In genomic region chr15:82339150-82339549, GRCm38 (mm10) we compare ENCODE assay signal across 8 mouse cellular contexts. TPM values are rescaled to one million over a fixed set of nuclear protein-coding genes. Genes with fewer than 3 reads are reported as not detected.
DNase-seq lines count a peak whose midpoint lies in the region; ATAC-seq and TF ChIP-seq lines count a peak whose summit lies in the region.

No protein-coding gene starts in this region.

- H3K4me1 ChIP-seq in heart, embryonic 15.5 days (replicated peaks), result peaks cover 35% of the 10 kb centered on the region
- H3K4me1 ChIP-seq in forebrain, postnatal 0 days (ENCODE audit: insufficient read depth), result peaks cover 6% of the 10 kb centered on the region

- 64% methylated on average over 10 of the region's 10 CpGs for WGBS in heart, embryonic 15.5 days
- 55% methylated on average over 10 of the region's 10 CpGs for WGBS in forebrain, postnatal 0 days
- WGBS in macrophage (ENCODE audit: missing documents), result 68% methylated on average over 10 of the region's 10 CpGs

- peak overlapping the region; percentile 65 for H3K4me3 ChIP-seq in heart, embryonic 15.5 days
- H3K4me3 ChIP-seq in forebrain, postnatal 0 days (ENCODE audit: low read depth, low read length), result peak overlapping the region; percentile 52
- H3K4me3 ChIP-seq in macrophage (ENCODE audit: inconsistent target), result peak overlapping the region; percentile 3; the same call in 1 of the 2 replicates

- peaks cover 23% of the 10 kb centered on the region; the same call in 1 of the 2 replicates for H3K36me3 ChIP-seq in heart, embryonic 15.5 days
- H3K36me3 ChIP-seq in forebrain, postnatal 0 days (ENCODE audit: insufficient read depth), result 0 out of 2 replicates have a peak, but pooled peaks cover 9% of the 10 kb centered on the region
- peaks cover 29% of the 10 kb centered on the region for H3K36me3 ChIP-seq in macrophage (ENCODE audit: inconsistent target)

- H3K79me2 ChIP-seq in macrophage (ENCODE audit: inconsistent target), result peaks cover 24% of the 10 kb centered on the region

- no peaks in the 10 kb centered on the region for H3K9me3 ChIP-seq in heart, embryonic 15.5 days (replicated peaks)
- no peaks in the 10 kb centered on the region for H3K9me3 ChIP-seq in forebrain, postnatal 0 days (ENCODE audit: low read length)

- no peak for DNase-seq in heart, postnatal 10 days
- DNase-seq in R1 (ENCODE audit: low read depth, low spot score), result peak; percentile 30
- DNase-seq in forebrain, postnatal 0 days, result no peak
- DNase-seq in cerebellum, postnatal 14 days, result no peak
- no peak for DNase-seq in left cerebral cortex, adult 11 months (ENCODE audit: low spot score)

- no peak for ATAC-seq in heart, embryonic 15.5 days (replicated peaks; ENCODE audit: insufficient number of reproducible peaks, insufficient read depth, low FRiP score, low read depth)
- ATAC-seq in forebrain, postnatal 0 days, result no peak
- no peak for ATAC-seq in megakaryocyte-erythroid progenitor cell, adult 5-6 weeks (replicated peaks; ENCODE audit: low FRiP score, low TSS enrichment, poor library complexity, severe bottlenecking)

- peak overlapping the region; percentile 62 for H3K9ac ChIP-seq in heart, embryonic 15.5 days
- H3K9ac ChIP-seq in forebrain, postnatal 0 days, result peak overlapping the region; percentile 66

- TF ChIP-seq CTCF in forebrain, postnatal 0 days (IDR thresholded peaks at IDR 0.05; ENCODE audit: low read depth), result no peak

- peak overlapping the region; percentile 66 for H3K27ac ChIP-seq in heart, embryonic 15.5 days
- no peak overlapping the region for H3K27ac ChIP-seq in forebrain, postnatal 0 days (ENCODE audit: low read depth, low read length)
- H3K27ac ChIP-seq in macrophage, result no peak overlapping the region

- no peaks in the 10 kb centered on the region for H3K27me3 ChIP-seq in heart, embryonic 15.5 days
- peaks cover 7% of the 10 kb centered on the region; the same call in 1 of the 2 replicates for H3K27me3 ChIP-seq in forebrain, postnatal 0 days (ENCODE audit: insufficient read depth, low read length)

- intact Hi-C loops in heart, postnatal 10 days (cut with DNase I), result loop anchor here (5.0 to 10.0 kb wide), 2 partner anchors 72 to 204 kb away; no protein-coding TSS in a partner anchor

- peak overlapping the region; percentile 74 for H3K4me2 ChIP-seq in heart, embryonic 15.5 days
- peak overlapping the region; percentile 63 for H3K4me2 ChIP-seq in forebrain, postnatal 0 days (ENCODE audit: low read depth)

RNA-seq across cellular contexts. Expression of gene Smdt1, which starts 0.4 kb away (rescaled TPM):
- polyA plus RNA-seq in heart, embryonic 15.5 days (2015; fragmentation: Nextera tagmentation; extraction: Ambion mirVana), result 334 and 337 TPM in 2 replicates
- total RNA-seq in heart, postnatal 10 days (2021), result 100 to 1,000 TPM; 195 to 202 TPM
- total RNA-seq in forebrain, postnatal 0 days (2014; rRNA removed), result 167 and 208 TPM in 2 replicates
- 337 and 359 TPM in 2 replicates for polyA plus RNA-seq in forebrain, postnatal 0 days (2015; fragmentation: Nextera tagmentation; extraction: Ambion mirVana)
- total RNA-seq in macrophage (2018; cell fraction: chromatin; rRNA removed), result 10 to 100 TPM in 25 of 26 experiments, 1 to 10 TPM in 1; 9.2 to 43.0 (median 21.2) TPM
- 100 to 1,000 TPM; 168 to 308 (median 231) TPM for total RNA-seq in macrophage (2018; cell fraction: cytosol; rRNA removed)
- total RNA-seq in macrophage (2018; cell fraction: nucleus; rRNA removed), result 10 to 100 TPM; 18.5 to 85.0 (median 49.4) TPM
- 151 to 223 TPM (median 166 TPM) in 3 replicates for polyA plus RNA-seq in macrophage (2018)
- 115 and 141 TPM in 2 replicates for total RNA-seq in megakaryocyte-erythroid progenitor cell, adult 5-6 weeks (2014; fragmentation: Nextera tagmentation)
- total RNA-seq in megakaryocyte-erythroid progenitor cell, adult 5-6 weeks (2017), result 40.8 and 61.0 TPM in 2 replicates

RNA-seq across cellular contexts. Expression of gene Pheta2, which starts 0.4 kb away (rescaled TPM):
- 6.3 and 11.5 TPM in 2 replicates for polyA plus RNA-seq in heart, embryonic 15.5 days (2015; fragmentation: Nextera tagmentation; extraction: Ambion mirVana)
- 1 to 10 TPM; 2.8 to 3.2 TPM for total RNA-seq in heart, postnatal 10 days (2021)
- total RNA-seq in forebrain, postnatal 0 days (2014; rRNA removed), result 1.4 and 3.5 TPM in 2 replicates
- 0.83 and 1.1 TPM in 2 replicates for polyA plus RNA-seq in forebrain, postnatal 0 days (2015; fragmentation: Nextera tagmentation; extraction: Ambion mirVana)
- total RNA-seq in macrophage (2018; cell fraction: chromatin; rRNA removed), result 1 to 10 TPM in 20 of 26 experiments, under 1 TPM in 6; 0.25 to 3.5 (median 1.5) TPM
- total RNA-seq in macrophage (2018; cell fraction: cytosol; rRNA removed), result 1 to 10 TPM in 18 of 26 experiments, under 1 TPM in 8; 0.48 to 2.4 (median 1.3) TPM
- total RNA-seq in macrophage (2018; cell fraction: nucleus; rRNA removed), result 1 to 10 TPM in 19 of 26 experiments, under 1 TPM in 7; 0.34 to 4.4 (median 1.5) TPM
- polyA plus RNA-seq in macrophage (2018), result 0.70 to 1.6 TPM (median 1.00 TPM) in 3 replicates
- total RNA-seq in megakaryocyte-erythroid progenitor cell, adult 5-6 weeks (2014; fragmentation: Nextera tagmentation), result 26.4 and 26.9 TPM in 2 replicates
- total RNA-seq in megakaryocyte-erythroid progenitor cell, adult 5-6 weeks (2017), result 21.3 and 24.9 TPM in 2 replicates

RNA-seq across cellular contexts. Expression of gene Naga, which starts 0.4 kb away (rescaled TPM):
- 39.1 and 52.3 TPM in 2 replicates for polyA plus RNA-seq in heart, embryonic 15.5 days (2015; fragmentation: Nextera tagmentation; extraction: Ambion mirVana)
- total RNA-seq in heart, postnatal 10 days (2021), result 10 to 100 TPM; 46.3 to 47.5 TPM
- 27.0 and 47.5 TPM in 2 replicates for total RNA-seq in forebrain, postnatal 0 days (2014; rRNA removed)
- 26.7 and 33.7 TPM in 2 replicates for polyA plus RNA-seq in forebrain, postnatal 0 days (2015; fragmentation: Nextera tagmentation; extraction: Ambion mirVana)
- total RNA-seq in macrophage (2018; cell fraction: chromatin; rRNA removed), result 100 to 1,000 TPM in 21 of 26 experiments, 10 to 100 TPM in 5; 76.6 to 224 (median 156) TPM
- total RNA-seq in macrophage (2018; cell fraction: cytosol; rRNA removed), result 100 to 1,000 TPM in 18 of 26 experiments, 10 to 100 TPM in 8; 78.5 to 144 (median 108) TPM
- 100 to 1,000 TPM; 122 to 283 (median 212) TPM for total RNA-seq in macrophage (2018; cell fraction: nucleus; rRNA removed)
- 77.0 to 153 TPM (median 125 TPM) in 3 replicates for polyA plus RNA-seq in macrophage (2018)
- 16.9 and 34.9 TPM in 2 replicates for total RNA-seq in megakaryocyte-erythroid progenitor cell, adult 5-6 weeks (2014; fragmentation: Nextera tagmentation)
- 17.9 and 24.4 TPM in 2 replicates for total RNA-seq in megakaryocyte-erythroid progenitor cell, adult 5-6 weeks (2017)

RNA-seq across cellular contexts. Expression of gene Ndufa6, which starts 15.0 kb away (rescaled TPM):
- polyA plus RNA-seq in heart, embryonic 15.5 days (2015; fragmentation: Nextera tagmentation; extraction: Ambion mirVana), result 483 and 678 TPM in 2 replicates
- total RNA-seq in heart, postnatal 10 days (2021), result 100 to 1,000 TPM; 525 to 549 TPM
- 271 and 465 TPM in 2 replicates for total RNA-seq in forebrain, postnatal 0 days (2014; rRNA removed)
- 416 and 528 TPM in 2 replicates for polyA plus RNA-seq in forebrain, postnatal 0 days (2015; fragmentation: Nextera tagmentation; extraction: Ambion mirVana)
- 10 to 100 TPM in 25 of 26 experiments, 1 to 10 TPM in 1; 8.3 to 66.7 (median 26.3) TPM for total RNA-seq in macrophage (2018; cell fraction: chromatin; rRNA removed)
- 100 to 1,000 TPM; 111 to 184 (median 147) TPM for total RNA-seq in macrophage (2018; cell fraction: cytosol; rRNA removed)
- 10 to 100 TPM; 21.2 to 80.3 (median 44.2) TPM for total RNA-seq in macrophage (2018; cell fraction: nucleus; rRNA removed)
- 111 to 200 TPM (median 159 TPM) in 3 replicates for polyA plus RNA-seq in macrophage (2018)
- 273 and 274 TPM in 2 replicates for total RNA-seq in megakaryocyte-erythroid progenitor cell, adult 5-6 weeks (2014; fragmentation: Nextera tagmentation)
- 71.1 and 145 TPM in 2 replicates for total RNA-seq in megakaryocyte-erythroid progenitor cell, adult 5-6 weeks (2017)

RNA-seq across cellular contexts. Expression of gene Wbp2nl, which starts 40.4 kb away (rescaled TPM):
- polyA plus RNA-seq in heart, embryonic 15.5 days (2015; fragmentation: Nextera tagmentation; extraction: Ambion mirVana), result 0.13 and 0.23 TPM in 2 replicates
- total RNA-seq in heart, postnatal 10 days (2021), result not detected
- 0.38 and 1.00 TPM in 2 replicates for total RNA-seq in forebrain, postnatal 0 days (2014; rRNA removed)
- polyA plus RNA-seq in forebrain, postnatal 0 days (2015; fragmentation: Nextera tagmentation; extraction: Ambion mirVana), result 0.42 and 0.59 TPM in 2 replicates
- total RNA-seq in macrophage (2018; cell fraction: chromatin; rRNA removed), result not detected
- total RNA-seq in macrophage (2018; cell fraction: cytosol; rRNA removed), result not detected
- not detected for total RNA-seq in macrophage (2018; cell fraction: nucleus; rRNA removed)
- polyA plus RNA-seq in macrophage (2018), result not detected in 3 replicates
- 0.77 TPM in 1 of 2 replicates, not detected in the other for total RNA-seq in megakaryocyte-erythroid progenitor cell, adult 5-6 weeks (2014; fragmentation: Nextera tagmentation)
- not detected in 2 replicates for total RNA-seq in megakaryocyte-erythroid progenitor cell, adult 5-6 weeks (2017)

Comparison
In these comparisons a context has a peak if more than half of its experiments do, and no peak if none do; other contexts are left out.
1. H3K4me3 ChIP-seq: peak in every context shown above with its lines; median percentile 65 in heart, embryonic 15.5 days; 52 in forebrain, postnatal 0 days; 3 in macrophage.